Mouse (Mus musculus): Measurements from ENCODE around the gene Etnk1. TPM values are rescaled to one million over a fixed set of nuclear protein-coding genes. Genes with fewer than 3 reads are reported as not detected.
"Not testable (repeated sequence)": the region's sequence is repeated elsewhere in the genome, so short reads cannot be mapped to it uniquely, and the experiment has no call there.

Etnk1 gene
- total RNA-seq (2015) = 46.9 and 55.3 TPM in 2 replicates
- 50.9 and 65.1 TPM in 2 replicates for total RNA-seq (2017)

DNA sequence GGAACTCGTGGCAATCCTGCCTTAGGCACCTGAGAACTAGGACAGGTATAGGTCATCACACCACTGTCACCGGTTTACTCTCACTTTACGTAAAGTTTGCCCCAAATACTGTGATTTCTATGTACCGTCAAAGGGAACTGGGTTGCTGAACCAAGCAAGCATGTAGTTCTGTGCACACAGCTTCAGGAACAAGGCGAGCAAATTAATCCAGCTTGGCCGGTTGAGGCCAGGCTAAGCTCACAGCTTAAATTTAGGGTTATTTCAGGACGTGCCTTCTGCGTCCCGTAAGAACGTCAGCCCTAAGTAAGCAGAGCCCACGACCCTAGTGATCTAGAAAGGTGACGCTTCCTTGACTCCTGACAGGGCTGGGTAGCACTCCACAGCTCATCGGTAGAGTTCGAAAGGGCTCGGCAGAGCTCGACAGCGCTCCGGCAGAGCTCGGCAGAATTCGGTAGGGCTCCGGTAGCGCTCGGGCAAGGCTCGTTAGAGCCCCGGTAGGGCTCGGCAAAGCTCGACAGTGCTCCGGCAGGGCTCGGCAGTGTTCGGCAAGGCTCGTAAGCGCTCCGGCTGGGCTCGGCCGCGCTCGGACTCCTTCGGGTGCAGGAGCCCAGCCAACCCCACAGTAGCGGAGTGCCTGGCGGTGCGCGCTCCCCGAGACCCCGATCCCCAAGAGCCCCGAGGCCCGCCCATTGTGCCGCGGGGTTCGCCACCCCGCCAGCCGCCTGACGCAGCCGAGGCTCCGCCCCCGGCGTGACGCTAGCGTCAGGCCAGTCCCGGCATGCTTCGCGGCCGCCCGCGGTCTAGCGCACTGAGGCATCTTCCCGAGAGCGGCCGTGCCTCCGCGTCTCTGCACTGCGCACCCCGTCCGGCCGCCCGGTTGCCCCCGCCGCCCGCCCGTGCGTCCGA, at the start of gene Etnk1:
Gene Etnk1, plus strand, starts transcription at position 770 of the 906 bp plus-strand sequence.
- peak; percentile 71 for ATAC-seq (replicated peaks; ENCODE audit: poor library complexity)

DNA sequence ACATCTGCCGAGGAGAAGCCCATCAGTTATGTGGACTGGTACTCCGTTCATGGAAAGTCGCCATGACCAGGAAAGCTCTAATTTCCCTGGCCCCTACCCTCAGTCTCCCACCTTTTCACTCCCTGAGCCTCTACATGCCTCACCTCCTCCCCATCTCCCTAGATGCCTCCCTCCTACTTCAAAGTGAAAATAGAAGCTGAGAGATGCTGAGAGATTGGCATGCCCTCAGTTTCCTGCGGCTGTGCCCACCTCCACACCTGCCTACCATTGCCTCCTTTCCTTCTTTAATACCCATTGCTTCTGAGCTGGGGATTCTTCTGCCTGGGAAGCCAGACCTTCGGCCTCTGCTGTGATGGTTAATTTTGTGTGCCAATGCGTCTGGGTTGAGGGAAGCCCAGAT, 47.7 kb upstream of the Etnk1 start:
- ATAC-seq (replicated peaks; ENCODE audit: poor library complexity) = no peak

DNA sequence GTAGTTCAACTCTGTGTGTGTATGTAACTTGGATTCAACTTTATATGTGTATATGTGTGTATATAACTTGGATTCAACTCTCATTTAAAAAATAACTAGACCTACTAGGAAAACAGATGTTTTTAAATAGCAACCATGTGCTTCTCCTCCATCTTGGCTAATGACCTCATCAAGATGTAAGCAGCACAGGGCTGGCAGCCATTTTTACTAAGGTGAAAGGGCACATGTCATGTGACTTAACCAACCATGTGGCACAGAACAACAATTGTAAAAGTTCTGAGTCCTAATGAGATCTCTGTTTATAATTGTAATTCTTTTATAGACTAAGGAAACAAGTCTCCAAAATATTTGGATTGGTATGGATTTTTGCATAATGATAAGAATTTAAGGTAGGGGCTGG, 41.3 kb upstream of the Etnk1 start:
- ATAC-seq (replicated peaks; ENCODE audit: poor library complexity) = no peak

DNA sequence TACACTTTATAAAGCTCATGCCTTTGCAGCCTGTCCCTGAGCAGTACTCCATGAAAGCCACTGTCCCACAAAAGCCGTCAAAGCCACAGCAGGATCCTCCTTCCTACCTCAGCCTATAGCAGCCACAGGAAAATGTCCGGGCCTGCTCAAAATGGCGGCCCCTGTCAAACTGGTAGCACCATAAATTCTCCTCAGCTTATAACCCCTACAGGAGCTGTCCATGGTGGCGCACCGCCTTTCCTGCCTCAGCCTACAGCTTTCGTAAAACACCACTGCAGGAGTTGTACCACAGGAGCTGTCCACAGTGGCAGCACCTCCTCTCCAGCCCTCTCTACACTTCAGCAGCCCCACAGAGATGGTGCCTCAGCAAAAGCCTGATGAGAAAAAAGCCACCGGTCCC, 37.6 kb upstream of the Etnk1 start:
- ATAC-seq (replicated peaks; ENCODE audit: poor library complexity) = peak; percentile 77

DNA sequence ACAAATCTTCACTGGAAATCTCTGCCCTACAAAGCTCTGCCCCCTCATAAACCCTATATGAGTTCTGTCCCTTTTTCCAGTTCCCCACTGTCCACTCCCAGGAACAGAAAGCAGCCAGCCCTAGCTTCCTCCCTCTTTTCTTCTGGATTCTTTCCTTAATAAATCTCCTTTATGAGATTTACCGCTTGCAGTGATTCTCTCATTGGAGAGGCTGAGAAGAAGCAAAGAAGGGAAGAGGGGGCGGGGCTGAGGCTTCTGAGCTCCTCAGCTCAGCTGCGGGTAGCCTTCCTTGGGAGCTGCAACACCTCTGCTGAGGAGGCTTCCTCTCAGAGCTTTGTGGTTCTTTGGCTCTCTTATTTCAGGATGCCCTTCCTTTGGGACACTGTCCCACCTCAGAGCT, 37.1 kb upstream of the Etnk1 start:
- ATAC-seq (replicated peaks; ENCODE audit: poor library complexity) = no peak

DNA sequence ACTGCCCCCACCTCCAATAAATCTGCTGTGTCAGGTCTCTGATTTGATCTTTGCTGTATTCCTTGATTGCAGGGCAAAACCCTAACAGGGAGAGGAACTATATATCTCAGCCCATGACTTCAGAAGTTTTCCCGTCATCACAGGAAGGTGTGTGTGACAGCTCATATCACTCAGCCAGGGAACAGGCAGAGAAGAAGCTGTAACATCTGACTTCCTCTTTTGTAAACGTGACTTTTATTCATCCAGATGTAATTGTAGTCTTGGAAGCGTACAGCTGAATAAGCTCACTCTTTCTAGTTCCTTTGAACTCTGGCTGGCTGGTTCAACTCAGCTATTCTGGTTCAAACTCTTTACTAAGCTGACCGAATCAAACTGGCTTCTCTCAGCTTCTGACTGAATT, 36.6 kb upstream of the Etnk1 start:
- ATAC-seq (replicated peaks; ENCODE audit: poor library complexity) = peak; percentile 35

DNA sequence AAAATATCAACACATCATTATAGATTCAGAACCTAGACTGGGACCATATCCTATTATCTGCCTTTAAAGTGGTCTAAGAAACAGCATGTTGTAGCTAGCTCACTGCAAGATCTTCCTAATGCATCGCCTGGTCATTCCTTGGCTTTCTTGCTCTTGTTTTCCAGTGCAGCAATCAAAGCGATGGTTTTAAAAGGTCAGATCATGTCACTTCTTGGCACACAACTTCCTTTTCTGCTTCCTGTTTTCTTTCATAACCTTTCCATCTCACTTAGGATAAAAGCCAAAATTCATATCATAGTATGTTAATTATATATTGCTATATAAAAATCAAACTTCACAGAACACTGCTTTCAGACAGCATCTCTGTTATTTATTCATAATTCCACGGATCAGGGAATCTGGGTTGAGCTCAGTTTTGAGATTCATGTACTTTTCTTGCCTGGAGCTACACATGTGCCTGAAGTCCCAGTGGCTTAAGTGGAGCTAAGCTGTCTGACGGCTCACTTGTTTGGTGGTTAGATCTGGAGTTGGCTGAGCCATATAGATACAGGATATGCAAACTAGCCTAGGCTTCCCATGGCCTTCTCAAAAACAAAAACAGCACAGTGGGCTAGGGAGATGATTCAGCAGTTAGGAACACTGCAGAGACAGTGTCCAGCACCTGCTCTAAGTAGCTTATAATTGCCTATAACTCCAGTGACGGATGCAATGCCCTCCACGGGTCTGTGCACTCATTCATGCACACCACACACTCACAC, 34.9 kb upstream of the Etnk1 start:
- peak; percentile 35 for ATAC-seq (replicated peaks; ENCODE audit: poor library complexity)

DNA sequence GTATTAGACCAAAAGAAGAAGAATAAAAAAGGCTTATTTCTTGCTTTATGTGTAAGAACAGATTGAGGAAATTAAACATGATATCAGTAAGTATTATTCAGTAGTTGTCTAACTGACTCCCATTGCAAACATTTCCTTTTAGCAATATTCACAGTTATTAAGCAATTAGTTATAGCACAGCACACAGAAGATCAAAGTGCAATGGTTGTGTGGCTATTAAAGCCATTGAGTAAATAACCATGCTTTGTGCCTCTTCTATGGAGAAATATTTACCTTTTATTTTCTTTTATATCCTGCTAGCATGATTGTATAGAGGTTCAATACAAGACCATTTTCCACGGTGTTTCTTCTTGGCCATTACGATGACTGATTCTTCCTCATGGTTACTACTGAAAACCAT, 33.9 kb upstream of the Etnk1 start:
- no peak for ATAC-seq (replicated peaks; ENCODE audit: poor library complexity)

DNA sequence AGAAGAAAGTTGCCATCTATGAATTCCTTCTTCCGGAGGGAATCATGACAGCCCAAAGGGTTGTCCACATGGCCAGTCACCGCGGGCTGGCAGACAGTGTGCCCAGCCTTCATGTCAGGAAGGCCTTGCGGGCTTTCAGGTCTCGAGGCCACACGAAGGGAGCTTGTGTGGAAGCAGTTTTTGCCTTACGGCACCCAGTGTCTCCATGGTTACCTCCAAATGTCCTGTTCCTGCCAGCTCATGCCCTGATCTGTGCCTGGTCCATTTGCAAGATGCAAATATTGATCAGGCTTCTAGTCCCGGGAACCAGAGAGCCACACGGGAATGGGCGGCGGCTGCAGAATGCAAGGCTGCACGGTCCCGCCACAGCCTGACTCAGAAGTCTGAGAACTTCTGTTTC, 31.9 kb upstream of the Etnk1 start:
- no peak for ATAC-seq (replicated peaks; ENCODE audit: poor library complexity)

DNA sequence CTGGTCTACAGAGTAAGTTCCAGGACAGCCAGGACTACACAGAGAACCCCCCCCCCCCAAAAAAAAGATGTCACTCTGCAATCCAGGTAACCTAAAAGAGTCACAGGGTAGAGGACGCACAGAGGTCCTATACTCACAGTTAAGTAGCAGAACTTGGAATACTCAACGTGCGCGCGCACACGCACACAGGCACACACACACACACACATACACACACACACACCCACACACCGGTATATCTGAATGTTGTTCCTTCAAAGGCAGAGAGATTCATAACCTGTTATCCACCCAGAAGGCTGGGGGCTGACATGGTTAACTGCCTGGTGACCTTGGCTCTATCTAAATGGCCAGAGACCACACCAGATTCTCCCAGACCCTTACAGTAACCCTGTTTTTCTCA, 30.3 kb upstream of the Etnk1 start:
- ATAC-seq (replicated peaks; ENCODE audit: poor library complexity) = no peak

DNA sequence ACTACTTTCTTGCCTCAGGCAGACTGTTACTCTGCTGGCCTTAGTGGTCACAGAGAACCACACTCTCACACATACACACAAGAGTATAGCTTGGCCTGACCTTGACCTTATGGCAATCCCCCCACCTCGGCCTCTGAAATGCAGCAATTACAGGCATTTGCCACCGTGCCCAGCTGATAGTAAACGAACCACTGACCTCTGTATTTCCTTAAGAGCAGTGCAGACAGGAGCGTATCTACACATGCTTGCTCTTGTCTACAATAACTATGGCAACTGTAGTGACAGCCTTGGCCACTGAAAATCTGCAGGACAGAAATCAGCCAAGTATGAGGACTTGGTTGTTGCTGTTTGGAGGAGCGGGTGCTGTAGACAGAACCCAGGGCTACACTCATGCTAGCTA, 29.7 kb upstream of the Etnk1 start:
- no peak for ATAC-seq (replicated peaks; ENCODE audit: poor library complexity)

DNA sequence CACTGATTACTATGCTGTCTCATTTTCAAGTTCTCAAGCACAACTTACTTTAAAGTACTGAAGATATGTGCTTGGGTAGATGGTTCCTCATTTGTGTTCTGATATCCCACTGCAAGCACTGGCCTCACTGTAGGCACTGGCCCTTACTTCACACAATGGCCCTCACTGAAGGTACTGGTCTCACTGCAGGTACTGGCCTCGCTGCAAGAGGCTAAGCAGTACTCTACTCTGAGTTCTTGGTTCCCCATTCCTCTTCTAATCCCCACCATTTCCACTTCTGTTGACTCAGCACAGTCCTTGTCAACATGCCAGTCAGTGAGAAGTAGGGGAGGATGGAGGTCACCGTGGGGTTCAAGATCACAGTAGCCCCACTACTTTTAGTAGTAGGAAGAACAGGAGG, 27.6 kb upstream of the Etnk1 start:
- ATAC-seq (replicated peaks; ENCODE audit: poor library complexity) = peak; percentile 57

DNA sequence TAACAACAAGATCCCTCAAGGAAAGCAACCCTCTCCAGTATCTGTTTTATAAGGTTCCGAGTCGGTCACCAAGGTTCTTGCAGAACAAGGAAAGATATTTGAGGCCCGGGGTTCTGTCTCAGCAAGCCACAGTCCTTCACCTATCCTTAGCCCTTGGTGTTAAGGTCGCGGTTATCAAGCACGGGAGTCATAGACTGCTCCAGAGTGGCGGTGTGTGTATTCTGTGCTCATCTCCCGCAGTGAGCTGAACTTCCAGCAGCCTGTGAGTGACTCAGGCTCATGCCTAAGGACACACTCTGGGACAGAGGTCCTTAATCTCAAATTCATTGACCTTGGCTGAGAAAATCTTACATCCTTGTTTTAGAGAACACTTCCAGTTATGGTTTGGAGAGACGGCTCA, 26.1 kb upstream of the Etnk1 start:
- ATAC-seq (replicated peaks; ENCODE audit: poor library complexity) = no peak

DNA sequence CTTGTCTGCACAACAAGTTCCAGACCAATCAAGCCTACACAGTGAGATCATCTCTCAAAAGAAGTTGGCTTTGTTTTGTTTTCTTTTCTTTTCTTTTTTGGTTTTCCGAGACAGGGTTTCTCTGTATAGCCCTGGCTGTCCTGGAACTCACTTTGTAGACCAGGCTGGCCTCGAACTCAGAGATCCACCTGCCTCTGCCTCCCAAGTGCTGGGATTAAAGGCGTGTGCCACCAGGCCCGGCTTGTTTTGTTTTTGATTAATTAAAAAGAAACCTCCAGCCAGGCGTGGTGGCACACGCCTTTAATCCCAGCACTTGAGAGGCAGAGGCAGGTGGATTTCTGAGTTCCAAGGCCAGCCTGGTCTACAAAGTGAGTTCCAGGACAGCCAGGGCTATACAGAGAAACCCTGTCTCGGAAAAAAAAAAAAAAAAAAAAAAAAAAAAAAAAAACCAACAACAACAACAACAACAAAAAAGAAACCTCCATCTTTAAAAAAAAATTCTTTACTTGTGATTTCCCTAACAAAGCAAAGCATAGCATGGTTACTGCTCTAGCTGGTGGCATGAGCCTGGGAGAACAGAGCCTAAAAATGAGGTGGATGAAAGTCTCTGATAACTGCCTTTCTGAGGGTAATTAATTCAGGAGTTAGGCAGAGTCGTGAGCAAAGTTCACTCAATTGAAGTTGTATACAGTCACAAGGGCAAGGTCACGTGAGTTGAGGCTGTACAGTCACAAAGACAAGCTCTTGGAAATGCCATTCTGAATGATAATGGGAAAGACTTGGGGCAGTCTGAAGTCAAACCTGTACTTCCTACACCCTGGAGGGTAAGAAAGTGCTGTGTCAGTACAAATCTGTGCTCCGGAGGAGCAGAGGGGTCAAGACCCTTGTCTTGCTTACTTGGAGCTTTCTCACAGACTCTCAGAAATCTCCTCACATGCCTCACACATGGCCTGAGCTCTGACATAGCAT, 25.1 kb upstream of the Etnk1 start:
- not testable (repeated sequence) for ATAC-seq (replicated peaks; ENCODE audit: poor library complexity)

DNA sequence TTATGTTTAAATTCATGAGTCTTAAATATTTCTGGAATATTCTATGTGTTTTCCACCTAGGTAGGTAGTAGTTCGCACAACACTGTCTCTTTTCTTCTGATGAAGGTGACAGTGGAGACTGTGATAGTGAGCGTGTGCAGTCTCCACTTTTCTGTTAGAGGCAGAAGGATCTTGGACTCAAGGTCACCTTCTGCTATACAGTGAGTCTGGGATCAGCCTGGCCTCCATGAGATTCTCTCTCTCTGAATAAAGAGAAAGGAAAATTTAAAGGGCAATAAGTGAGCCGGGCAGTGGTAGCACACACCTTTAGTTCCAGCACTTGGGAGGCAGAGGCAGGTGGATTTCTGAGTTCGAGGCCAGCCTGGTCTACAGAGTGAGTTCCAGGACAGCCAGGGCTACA, 24.2 kb upstream of the Etnk1 start:
- ATAC-seq (replicated peaks; ENCODE audit: poor library complexity) = no peak

DNA sequence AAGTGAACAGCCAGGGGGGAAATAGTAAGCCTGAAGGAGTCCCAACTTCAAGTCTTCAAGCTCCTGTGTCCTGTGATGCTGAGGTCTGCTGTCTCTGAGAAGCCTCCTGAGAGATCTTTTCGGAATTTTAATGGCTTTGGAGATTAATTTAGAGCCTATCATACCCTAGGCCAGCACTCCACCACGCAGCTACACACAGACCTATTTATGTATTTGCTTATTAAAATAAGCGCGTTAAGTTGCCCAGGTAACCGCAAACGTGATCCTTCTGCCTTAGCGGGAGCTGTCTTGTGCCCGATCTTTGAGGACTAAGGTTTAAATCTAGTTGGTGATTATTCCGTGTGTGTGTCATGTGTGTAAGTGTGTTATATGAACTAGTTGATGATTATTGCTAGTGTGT, 23.7 kb upstream of the Etnk1 start:
- no peak for ATAC-seq (replicated peaks; ENCODE audit: poor library complexity)

DNA sequence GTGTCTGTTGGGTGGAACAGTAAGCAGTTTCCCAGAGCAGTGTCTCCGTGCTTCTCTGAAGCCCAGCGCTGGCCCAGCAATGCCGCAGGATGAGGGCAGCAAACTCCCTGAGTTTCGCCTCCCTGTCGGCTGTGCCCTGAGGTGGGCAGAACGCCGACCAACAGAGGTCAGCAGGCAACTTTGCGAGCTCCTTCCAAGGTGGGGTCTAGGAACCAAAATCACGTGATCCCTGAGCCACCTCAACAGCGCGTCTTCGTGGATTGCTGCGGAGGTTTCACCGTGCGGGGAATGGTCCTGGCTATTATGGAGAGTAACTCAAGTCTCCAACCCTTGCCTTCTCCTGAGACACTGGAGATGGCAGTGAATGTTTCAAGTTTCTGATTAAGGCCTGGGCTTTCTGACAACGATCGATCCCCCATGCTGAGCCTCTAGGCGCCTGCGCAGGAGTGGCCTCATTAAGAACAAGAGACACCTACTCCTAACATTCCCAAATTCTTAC, 23.2 kb upstream of the Etnk1 start:
- no peak for ATAC-seq (replicated peaks; ENCODE audit: poor library complexity)

DNA sequence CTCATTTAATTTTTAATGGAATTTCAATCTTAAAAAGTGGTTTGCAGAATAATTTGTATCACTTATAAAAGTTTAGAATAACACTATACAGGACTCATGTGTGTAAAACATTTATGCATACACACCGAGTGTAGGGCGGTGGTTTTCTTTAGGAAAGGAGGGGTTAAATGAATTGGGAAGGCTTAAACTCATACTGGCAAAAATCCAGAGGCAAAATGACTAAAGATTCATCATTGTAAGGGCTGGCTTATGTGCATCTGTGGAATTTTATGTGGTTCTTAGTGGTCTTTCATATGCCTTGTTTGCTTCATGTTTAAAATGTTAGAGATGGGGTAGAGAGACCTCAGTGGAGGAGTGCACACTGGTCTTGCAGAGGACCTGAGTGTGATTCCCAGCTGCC, 22.5 kb upstream of the Etnk1 start:
- no peak for ATAC-seq (replicated peaks; ENCODE audit: poor library complexity)

DNA sequence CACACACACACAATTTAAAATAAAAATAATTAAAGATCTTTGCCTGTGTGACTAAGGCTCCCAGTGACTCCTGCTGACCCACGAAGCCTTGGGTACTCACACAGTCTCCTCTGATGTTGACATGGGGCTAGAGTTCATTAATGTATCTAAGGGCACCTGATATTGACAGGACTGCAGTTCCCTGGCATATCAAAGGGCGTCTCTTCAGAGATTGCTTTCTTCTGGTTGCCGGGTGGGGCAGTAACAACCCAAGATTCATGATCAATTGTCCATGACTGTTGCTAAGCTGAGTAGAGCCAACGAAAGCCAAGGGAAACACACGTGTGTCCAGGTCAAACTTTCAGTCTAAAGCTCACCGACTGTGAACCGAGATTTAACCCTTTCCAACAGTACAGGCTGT, 22.0 kb upstream of the Etnk1 start:
- ATAC-seq (replicated peaks; ENCODE audit: poor library complexity) = no peak

DNA sequence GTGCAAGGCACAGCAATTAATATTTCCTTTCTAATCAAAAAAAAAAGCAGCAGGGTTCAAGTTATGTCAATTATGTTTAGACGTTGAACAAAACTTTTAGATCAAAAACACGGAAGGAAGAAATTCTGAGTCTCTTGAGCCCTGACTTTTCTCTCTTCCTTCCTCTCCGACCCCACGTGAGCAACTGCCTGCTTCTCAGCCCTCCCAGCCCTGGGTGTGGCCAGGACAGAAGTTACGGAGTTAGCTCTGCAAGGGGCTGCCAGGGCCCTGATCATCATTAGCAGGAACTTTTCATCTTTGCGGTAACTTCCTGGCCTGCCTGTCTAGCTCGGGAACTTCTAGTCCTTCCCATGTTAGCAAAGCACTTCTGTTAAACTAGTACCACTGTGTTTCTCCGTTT, 20.3 kb upstream of the Etnk1 start:
- ATAC-seq (replicated peaks; ENCODE audit: poor library complexity) = peak; percentile 90

DNA sequence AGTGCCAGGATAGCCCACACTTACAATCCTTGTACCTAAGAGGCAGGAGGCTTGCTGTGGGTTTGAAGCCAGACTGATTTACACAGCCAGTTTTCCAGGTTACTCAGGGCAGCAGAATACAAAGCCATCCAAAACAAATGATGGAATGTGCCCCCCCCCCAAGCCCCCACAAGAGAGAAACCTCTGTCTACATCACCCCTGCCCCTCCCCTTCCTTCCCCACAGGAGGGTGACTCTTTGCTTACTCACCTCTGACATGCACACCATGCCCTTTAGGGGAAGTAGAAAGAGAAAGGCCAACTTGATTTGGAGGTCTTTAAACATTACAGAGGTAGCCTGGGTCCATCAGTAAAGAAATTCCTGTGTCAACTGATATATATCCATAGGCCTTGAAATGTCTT, 18.2 kb upstream of the Etnk1 start:
- ATAC-seq (replicated peaks; ENCODE audit: poor library complexity) = peak; percentile 19; the same call in 1 of the 2 replicates

Measured in megakaryocyte progenitor cell, adult 5-6 weeks (primary cell).